Mouse (Mus musculus) adrenal gland, postnatal 10 days (tissue): Measurements from ENCODE around the gene Gas2l3. TPM values are rescaled to one million over a fixed set of nuclear protein-coding genes. Genes with fewer than 3 reads are reported as not detected.
A peak's percentile ranks its signal among the peaks of the same experiment; 100 is the strongest.

Experiments
- DNase-seq: peaks from one replicate; pipeline ENCODE4 v3.0.0; 2021; ENCODE audit warnings: mixed read lengths
- long read RNA-seq, 2 experiments: library from polyadenylated mRNA; stranded (forward); transcript quantifications; one replicate each; pipeline ENCODE4 v2.0.0; 2021
- total RNA-seq, 2 experiments: library from RNA; stranded (reverse); gene quantifications; 2 replicates each; pipeline ENCODE4 v1.2.3; 2021

The Gas2l3 gene
- 10 to 100 TPM in 1 of 2 experiments, 1 to 10 TPM in 1; 6.8 to 13.3 TPM for total RNA-seq
- long read RNA-seq, experiment 1, partial matches to known transcripts = 0 of 4 reads
- long read RNA-seq, experiment 1, other reads (novel, unspliced or antisense) = 4 of 4 reads
- long read RNA-seq, experiment 2 = 0 reads

- DNase-seq = peak; percentile 91
Observed at GRCm38 (mm10) chr10:89443623-89444151, at the start of gene Gas2l3. Gas2l3 (minus strand) TSS chr10:89443967.

GRCm38 (mm10) chr10:89491321-89491720 lies 47.6 kb upstream of the Gas2l3 start:
- DNase-seq = no peak

GRCm38 (mm10) chr10:89490250-89490649 lies 46.5 kb upstream of the Gas2l3 start:
- peak; percentile 18 for DNase-seq

GRCm38 (mm10) chr10:89489459-89489858 lies 45.7 kb upstream of the Gas2l3 start:
- DNase-seq = no peak

GRCm38 (mm10) chr10:89486995-89487742 lies 43.4 kb upstream of the Gas2l3 start:
- peak; percentile 30 for DNase-seq

- no peak for DNase-seq
Observed at GRCm38 (mm10) chr10:89484907-89485306, 41.1 kb upstream of the Gas2l3 start.

GRCm38 (mm10) chr10:89483812-89484602 lies 40.2 kb upstream of the Gas2l3 start:
- DNase-seq = no peak

- no peak for DNase-seq
Observed at GRCm38 (mm10) chr10:89483113-89483512, 39.3 kb upstream of the Gas2l3 start.

GRCm38 (mm10) chr10:89482142-89482681 lies 38.4 kb upstream of the Gas2l3 start:
- DNase-seq = no peak

- no peak for DNase-seq
Observed at GRCm38 (mm10) chr10:89481638-89482037, 37.9 kb upstream of the Gas2l3 start.

- DNase-seq = no peak
Observed at GRCm38 (mm10) chr10:89478766-89479165, 35.0 kb upstream of the Gas2l3 start.

- DNase-seq = no peak
Observed at GRCm38 (mm10) chr10:89470596-89471353, 27.0 kb upstream of the Gas2l3 start.

- no peak for DNase-seq
Observed at GRCm38 (mm10) chr10:89464760-89465405, 21.1 kb upstream of the Gas2l3 start.

- DNase-seq = no peak
Observed at GRCm38 (mm10) chr10:89462890-89463289, 19.1 kb upstream of the Gas2l3 start.

GRCm38 (mm10) chr10:89461856-89462507 lies 18.2 kb upstream of the Gas2l3 start:
- peak; percentile 86 for DNase-seq

GRCm38 (mm10) chr10:89460972-89461371 lies 17.2 kb upstream of the Gas2l3 start:
- DNase-seq = no peak

- peak; percentile 70 for DNase-seq
Observed at GRCm38 (mm10) chr10:89458770-89459169, 15.0 kb upstream of the Gas2l3 start.

- DNase-seq = no peak
Observed at GRCm38 (mm10) chr10:89453794-89454193, 10.0 kb upstream of the Gas2l3 start.

GRCm38 (mm10) chr10:89453068-89453641 lies 9.4 kb upstream of the Gas2l3 start:
- DNase-seq = no peak

- DNase-seq = peak; percentile 38
Observed at GRCm38 (mm10) chr10:89450411-89450810, 6.6 kb upstream of the Gas2l3 start.
